Mouse (Mus musculus) kidney, postnatal 10 days (tissue): ENCODE data around the gene Atf6b.

Experiments
- DNase-seq: peaks from one replicate; pipeline ENCODE4 v3.0.0; 2021; ENCODE audit warnings: mixed read lengths

Gene Atf6b

DNA sequence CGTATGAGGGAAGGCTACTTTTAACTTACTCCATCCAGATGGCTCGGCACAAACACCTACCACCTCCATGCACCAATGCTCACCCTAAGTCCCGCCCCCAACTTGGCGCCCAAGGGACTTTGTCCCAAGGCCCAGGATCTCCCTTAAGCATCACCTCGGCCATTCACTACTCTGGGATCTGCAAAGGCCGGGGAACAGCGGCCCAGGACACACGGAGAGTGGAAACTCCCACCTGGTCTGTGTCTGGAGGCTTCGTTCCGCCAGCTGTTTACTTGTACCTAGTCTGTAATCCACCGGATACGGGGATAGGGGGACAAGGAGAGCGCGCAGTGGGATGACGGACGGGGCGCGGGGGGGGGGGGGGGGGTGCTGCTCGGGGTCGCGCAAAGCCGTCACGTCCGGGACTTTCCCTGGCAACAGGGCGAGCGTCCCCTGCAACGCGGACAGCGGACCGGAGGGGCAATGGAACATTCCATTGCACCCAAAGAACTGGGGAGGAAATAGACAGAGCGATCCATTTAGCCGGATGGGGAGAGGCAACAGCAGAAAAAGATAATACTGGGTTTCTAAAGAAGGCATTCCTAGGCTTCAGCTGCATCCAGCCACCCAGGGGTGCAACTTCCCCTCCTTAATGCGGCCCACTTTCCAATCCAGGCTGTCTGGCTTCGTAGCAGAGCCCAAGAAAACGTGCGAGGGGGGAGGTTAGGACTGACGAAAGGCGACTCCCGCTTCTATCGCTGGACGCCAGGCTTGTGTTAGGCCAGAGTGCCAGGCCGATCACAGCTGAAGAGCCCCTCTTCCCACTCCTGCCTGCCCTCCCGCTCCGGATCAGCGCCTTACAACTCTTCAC is 19.6 kb upstream of the Atf6b start:
- DNase-seq = peak; percentile 96

DNA sequence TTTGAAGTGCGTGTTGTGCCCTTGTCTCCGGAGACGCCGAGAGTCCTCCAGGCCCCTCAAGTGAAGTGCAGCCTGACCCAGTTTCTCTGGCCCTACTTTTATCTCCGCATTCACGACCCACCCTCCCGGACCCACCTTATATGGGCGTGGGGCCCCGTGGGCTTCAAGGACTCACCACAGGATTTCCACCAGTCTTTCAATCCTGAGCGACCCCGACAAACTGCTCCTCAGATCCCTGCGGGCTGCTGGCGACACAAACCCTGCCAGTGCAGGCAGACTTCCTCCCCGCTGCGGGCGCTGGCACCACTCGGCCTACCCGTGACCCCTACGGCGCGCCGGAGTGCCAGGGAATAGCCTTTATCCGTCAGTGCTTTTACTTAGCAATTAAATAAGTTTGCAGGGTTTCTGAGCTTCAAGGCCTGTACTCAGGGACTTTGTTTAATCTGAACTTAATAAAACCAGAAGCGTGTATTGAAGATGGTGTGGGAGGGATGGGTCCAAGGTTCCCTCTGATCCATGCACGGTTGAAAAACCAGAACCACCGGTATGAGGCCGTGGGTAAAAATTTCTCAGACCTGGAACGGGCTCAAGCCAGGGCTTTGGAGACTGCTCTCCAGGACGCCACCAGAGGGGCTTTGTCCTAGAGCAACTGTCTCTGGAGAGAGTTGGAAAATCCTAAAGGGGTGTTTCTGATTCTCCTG is 18.9 kb upstream of the Atf6b start, which contains the start of gene Ppt2:
Gene Ppt2 (minus strand): TSS at position 568 of the 701 bp plus-strand sequence.
- DNase-seq = peak; percentile 77

DNA sequence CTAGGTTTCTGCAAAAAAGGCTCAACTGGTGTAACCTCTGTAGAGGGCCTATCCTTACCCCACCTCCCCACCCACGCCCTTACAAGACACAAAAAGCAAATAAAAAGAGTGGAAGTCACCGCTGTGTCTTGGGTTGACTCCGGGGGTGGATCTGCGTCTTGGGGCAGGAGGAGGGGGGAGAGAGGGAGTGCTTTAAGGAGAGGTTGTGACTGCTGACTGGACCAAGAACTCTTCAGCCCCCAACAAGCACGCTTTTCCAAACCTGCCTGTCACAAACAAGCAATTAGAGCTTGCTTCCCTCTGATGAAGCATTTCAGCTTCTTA is 18.3 kb upstream of the Atf6b start:
- DNase-seq = no peak

- no peak for DNase-seq
Measured at GRCm38 (mm10) chr17:34629221-34629751, 17.7 kb upstream of the Atf6b start, which contains the start of gene Prrt1. Gene Prrt1, plus strand, starts transcription at chr17:34629533.

- DNase-seq = no peak
Measured at GRCm38 (mm10) chr17:34629796-34630603, 16.9 kb upstream of the Atf6b start.

- DNase-seq = no peak
Measured at GRCm38 (mm10) chr17:34630761-34631301, 16.1 kb upstream of the Atf6b start.

DNA sequence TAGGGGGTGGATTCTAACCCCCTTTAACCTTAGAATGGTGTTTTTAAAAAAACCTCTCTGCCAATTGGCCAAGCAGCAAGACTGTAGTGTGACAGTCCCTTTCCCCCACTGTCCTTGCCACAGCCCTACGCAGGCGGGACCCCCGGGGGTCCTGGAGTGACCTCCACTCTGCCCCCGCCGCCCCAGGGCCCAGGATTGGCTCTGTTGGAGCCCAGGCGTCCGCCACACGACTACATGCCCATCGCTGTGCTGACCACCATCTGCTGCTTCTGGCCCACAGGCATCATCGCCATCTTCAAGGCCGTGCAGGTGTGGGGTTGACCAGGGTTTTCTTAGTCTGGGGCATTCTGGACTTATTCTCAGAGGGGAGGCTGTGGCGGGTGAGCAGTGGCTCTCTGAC is 15.3 kb upstream of the Atf6b start:
- no peak for DNase-seq

DNA sequence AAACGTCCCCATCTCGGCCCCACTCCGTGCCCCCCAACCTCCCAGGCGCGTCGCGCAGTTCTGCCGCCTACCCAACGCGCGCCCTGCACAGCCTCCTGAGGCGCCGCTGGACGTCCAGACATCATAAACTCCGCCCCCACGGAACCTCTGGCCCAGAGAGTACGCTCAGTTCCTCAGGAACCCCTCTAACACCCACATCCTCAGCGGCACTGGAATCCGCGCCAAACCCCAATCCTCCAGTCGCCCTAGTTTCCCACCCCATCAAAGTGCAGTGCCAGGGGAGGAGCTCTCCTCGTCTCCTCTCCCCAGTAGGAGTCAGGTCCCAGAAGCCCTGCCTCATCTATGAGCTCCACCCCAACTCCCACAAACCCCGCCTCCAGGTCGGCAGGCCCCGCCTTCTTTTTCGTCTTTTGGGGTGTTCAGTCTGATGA is 14.7 kb upstream of the Atf6b start:
- DNase-seq = peak; percentile 87

- no peak for DNase-seq
Measured at GRCm38 (mm10) chr17:34635671-34636070, 11.3 kb upstream of the Atf6b start.

DNA sequence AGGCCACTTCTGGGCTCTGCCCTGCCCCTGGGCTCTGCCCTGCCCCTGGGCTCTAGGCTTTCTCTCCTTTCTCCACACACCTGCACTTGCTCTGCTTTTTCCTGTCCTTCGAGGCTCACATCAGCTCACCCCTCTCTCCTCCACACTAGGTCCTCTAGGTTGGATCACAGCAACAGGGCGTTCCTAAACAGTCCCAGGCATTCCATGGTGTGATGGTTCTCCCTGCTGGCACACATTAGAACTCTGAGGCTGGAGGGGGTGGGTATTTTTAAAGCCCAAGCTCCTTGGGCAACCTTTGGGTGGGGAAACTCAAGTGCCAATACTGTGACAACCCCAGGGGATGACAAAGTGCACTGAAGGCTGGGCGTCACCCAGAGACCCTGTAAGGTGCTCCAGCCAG is 9.5 kb upstream of the Atf6b start:
- DNase-seq = no peak

- DNase-seq = no peak
Measured at GRCm38 (mm10) chr17:34639461-34640255, 7.3 kb upstream of the Atf6b start.

DNA sequence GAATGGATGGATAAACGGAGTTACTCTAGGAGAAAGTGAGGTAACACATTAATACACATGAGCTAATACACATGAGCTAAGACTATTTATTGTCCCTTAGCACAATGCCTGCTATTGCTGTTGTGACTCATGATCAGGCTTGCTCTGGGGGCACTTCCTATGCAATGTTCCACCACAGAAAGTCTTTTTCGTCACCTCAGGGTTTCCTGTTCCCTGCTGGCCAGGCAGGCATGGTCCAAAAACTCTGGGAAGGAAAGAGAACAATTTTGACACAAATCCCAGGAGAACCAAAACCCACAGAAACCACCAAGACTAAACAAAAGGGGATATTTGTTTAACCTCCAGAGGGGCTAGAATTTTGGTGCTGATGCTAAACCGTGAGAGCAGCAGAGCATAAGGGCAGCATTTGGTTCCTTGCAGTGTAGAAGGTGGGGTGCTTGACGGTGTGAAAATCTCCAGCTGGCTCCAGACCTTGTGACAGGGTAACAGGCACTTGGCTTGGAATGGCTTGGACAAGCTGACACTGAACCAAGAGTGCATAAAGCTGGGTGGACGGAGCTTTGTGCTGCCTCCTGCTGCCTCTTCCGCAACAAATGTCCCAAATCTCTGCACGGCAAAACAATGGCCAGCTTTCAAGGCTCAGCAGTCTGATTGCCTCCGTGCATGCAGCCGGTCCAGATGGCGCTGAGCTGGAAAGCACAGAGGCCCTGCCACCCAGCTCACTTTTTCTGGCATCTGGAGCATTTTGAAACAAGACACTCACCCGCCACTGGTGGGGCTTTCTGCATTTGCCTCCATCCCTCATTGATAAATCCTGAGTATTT is 6.0 kb upstream of the Atf6b start:
- peak; percentile 65 for DNase-seq

DNA sequence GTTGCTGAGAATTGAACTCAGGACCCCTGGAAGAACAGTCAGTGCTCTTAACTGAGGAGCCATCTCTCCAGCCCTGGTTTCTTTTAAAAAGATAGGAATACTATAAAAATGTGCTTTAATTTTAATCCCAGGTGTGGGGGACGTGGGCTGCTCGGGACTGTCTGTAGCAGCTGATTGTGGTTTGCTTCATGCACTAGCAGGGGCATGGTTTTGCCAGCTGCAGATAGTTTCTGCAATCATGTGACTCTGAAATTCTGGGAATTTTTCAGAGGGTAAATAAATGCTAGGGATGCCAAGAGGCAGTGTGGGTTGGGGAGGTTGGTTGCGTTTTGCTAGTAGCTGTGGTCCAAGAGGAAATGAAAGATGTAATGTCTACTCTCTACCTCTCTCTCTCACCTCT is 5.0 kb upstream of the Atf6b start:
- no peak for DNase-seq

GRCm38 (mm10) chr17:34643379-34643778 is 3.6 kb upstream of the Atf6b start:
- no peak for DNase-seq

DNA sequence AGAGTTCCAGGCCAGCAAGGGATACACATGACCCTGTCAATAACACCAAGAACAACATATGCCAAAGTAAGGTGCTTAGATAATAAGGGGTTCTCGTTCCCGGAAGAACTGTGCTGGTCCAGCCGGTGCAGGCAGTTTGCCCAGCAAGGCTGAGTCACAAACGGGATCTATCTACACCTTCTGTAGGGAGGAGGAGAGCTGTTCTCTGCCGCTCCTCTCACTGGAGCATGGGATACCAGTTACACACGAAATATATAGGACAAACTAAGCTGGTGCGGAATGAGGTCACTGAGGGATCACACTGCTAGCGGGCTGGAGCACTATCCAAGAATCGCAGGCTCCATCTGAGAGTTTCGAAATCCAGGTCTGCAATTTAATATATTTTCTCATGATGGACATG is 3.0 kb upstream of the Atf6b start:
- DNase-seq = no peak

- DNase-seq = peak; percentile 97
Measured at GRCm38 (mm10) chr17:34644608-34645007, 2.3 kb upstream of the Atf6b start, which contains the start of gene Fkbpl. Gene Fkbpl, plus strand, starts transcription at chr17:34644764.

DNA sequence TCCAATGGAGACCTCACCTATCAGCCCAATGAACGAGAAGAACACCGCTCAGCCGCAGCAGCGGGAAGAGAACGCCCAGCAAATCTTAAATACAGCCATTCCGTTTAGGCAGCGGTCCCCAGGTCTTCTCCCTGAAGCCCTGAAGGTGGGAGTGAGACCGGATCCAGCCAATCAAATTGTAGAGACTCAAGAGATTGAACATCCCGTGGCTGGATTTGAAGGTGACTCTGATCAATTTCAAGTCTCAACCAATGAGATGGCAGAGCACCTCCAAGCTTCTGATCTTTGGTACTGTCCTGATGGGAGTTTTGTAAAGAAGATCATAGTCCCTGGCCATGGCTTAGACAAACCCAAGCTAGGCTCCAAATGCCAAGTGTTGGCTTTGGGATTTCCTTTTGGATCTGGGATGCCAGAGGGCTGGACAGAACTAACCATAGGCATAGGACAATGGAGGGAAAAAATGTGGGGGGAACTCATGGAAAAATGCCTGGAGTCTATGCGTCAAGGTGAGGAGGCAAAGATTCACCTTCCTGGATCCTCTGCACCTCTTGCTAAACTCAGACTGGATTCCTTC is 1.6 kb upstream of the Atf6b start:
- no peak for DNase-seq

- peak; percentile 46 for DNase-seq
Measured at GRCm38 (mm10) chr17:34645831-34646511, 975 bp upstream of the Atf6b start.

- DNase-seq = no peak
Measured at GRCm38 (mm10) chr17:34648141-34648890, 1.4 kb downstream of the Atf6b start.
